In genomic region chr13:71960846-71961735, GRCm38 (mm10) we compare ENCODE assay signal across 11 mouse cellular contexts. TPM values are rescaled to one million over a fixed set of nuclear protein-coding genes. Genes with fewer than 3 reads are reported as not detected.
DNase-seq lines count a peak whose midpoint lies in the region; ATAC-seq and TF ChIP-seq lines count a peak whose summit lies in the region.
"Had no signal": no experiment of that assay in that cellular context is flagged by ENCODE, and none has a peak within 500 bp of the region (broad histone marks: within the 10 kb centered on the region; RNA-seq: fewer than 3 reads in every experiment).

No protein-coding gene starts in this region.

- no peak for ATAC-seq in liver, postnatal 0 days
- ATAC-seq in hindbrain, embryonic 15.5 days (ENCODE audit: low FRiP score, low read depth) = no peak
- ATAC-seq in neural tube, embryonic 14.5 days (ENCODE audit: low read depth) = no peak

- no peak for TF ChIP-seq CTCF in liver, adult 2 months (IDR thresholded peaks at IDR 0.05; ENCODE audit: low read depth, low read length)
- TF ChIP-seq CTCF in liver, postnatal 0 days (IDR thresholded peaks at IDR 0.05; ENCODE audit: low read depth) = no peak

- no peaks in the 10 kb centered on the region for H3K79me2 ChIP-seq in liver, adult 2 months (ENCODE audit: control insufficient read depth, insufficient read depth, low read length)

- no peak overlapping the region for H3K9ac ChIP-seq in liver, adult 2 months (ENCODE audit: low read depth, low read length)
- H3K9ac ChIP-seq in liver, postnatal 0 days (replicated peaks) = no peak overlapping the region
- peak overlapping the region; percentile 44; the same call in 1 of the 2 replicates for H3K9ac ChIP-seq in hindbrain, embryonic 15.5 days
- H3K9ac ChIP-seq in neural tube, embryonic 14.5 days (replicated peaks; ENCODE audit: low read depth, low read length) = 0 out of 2 replicates have a peak overlapping the region, but pooled peaks have one; percentile 3
- H3K9ac ChIP-seq: stomach, embryonic 15.5 days had no signal

- DNase-seq in embryo, embryonic 10 days (ENCODE audit: low spot score) = peak; percentile 24
- no peak for DNase-seq in embryo, embryonic 9.5 days (ENCODE audit: extremely low spot score)
- peak; percentile 66 for DNase-seq in liver, adult 2 months (ENCODE audit: extremely low read depth, low read depth, low spot score)
- DNase-seq in liver, postnatal 0 days = no peak
- DNase-seq in right cerebral cortex, postnatal 25 days = no peak
- no peak for DNase-seq in Muller cell, postnatal 12 days (ENCODE audit: inconsistent ontology term)

- peaks cover 38% of the 10 kb centered on the region for H3K27me3 ChIP-seq in liver, adult 2 months (ENCODE audit: control insufficient read depth, insufficient read depth, low read length)
- H3K27me3 ChIP-seq in liver, postnatal 0 days (ENCODE audit: insufficient read depth, low read length) = peaks cover 98% of the 10 kb centered on the region
- peaks cover 35% of the 10 kb centered on the region for H3K27me3 ChIP-seq in hindbrain, embryonic 15.5 days
- H3K27me3 ChIP-seq in neural tube, embryonic 14.5 days (ENCODE audit: control insufficient read depth, insufficient read depth, low read length) = peaks cover 57% of the 10 kb centered on the region

- TF ChIP-seq POLR2A in liver, adult 2 months (IDR thresholded peaks at IDR 0.05; ENCODE audit: extremely low read depth, insufficient read depth, low read length) = no peak

- no peak overlapping the region for H3K27ac ChIP-seq in liver, adult 2 months (replicated peaks; ENCODE audit: insufficient read depth, low read depth, low read length)
- H3K27ac ChIP-seq in liver, postnatal 0 days (ENCODE audit: low read depth) = no peak overlapping the region
- no peak overlapping the region for H3K27ac ChIP-seq in hindbrain, embryonic 15.5 days (replicated peaks)
- H3K27ac ChIP-seq in neural tube, embryonic 14.5 days (ENCODE audit: low read depth, low read length) = no peak overlapping the region
- H3K27ac ChIP-seq: layer of hippocampus, adult 2 months; macrophage; stomach, embryonic 15.5 days had no signal

- no peaks in the 10 kb centered on the region for H3K36me3 ChIP-seq in liver, adult 2 months (ENCODE audit: control insufficient read depth, insufficient read depth, low read length)
- H3K36me3 ChIP-seq in liver, postnatal 0 days (replicated peaks; ENCODE audit: insufficient read depth, low read length) = no peaks in the 10 kb centered on the region
- no peaks in the 10 kb centered on the region for H3K36me3 ChIP-seq in hindbrain, embryonic 15.5 days
- no peaks in the 10 kb centered on the region for H3K36me3 ChIP-seq in neural tube, embryonic 14.5 days (ENCODE audit: control insufficient read depth, insufficient read depth, low read length)
- H3K36me3 ChIP-seq: stomach, embryonic 15.5 days had no signal

- H3K4me3 ChIP-seq in liver, adult 2 months (ENCODE audit: insufficient read depth, low read depth, low read length) = no peak overlapping the region
- H3K4me3 ChIP-seq in liver, postnatal 0 days (ENCODE audit: low read depth, low read length) = no peak overlapping the region
- H3K4me3 ChIP-seq in hindbrain, embryonic 15.5 days = peak overlapping the region; percentile 46
- peak overlapping the region; percentile 39 for H3K4me3 ChIP-seq in neural tube, embryonic 14.5 days (ENCODE audit: low read depth, low read length)
- H3K4me3 ChIP-seq: layer of hippocampus, adult 2 months; stomach, embryonic 15.5 days had no signal

- WGBS in liver, adult 2 months = 5% methylated on average over 9 of the region's 9 CpGs
- WGBS in liver, postnatal 0 days (ENCODE audit: insufficient replicate concordance) = 4% methylated on average over 9 of the region's 9 CpGs
- WGBS in hindbrain, embryonic 15.5 days = 17% methylated on average over 9 of the region's 9 CpGs
- WGBS in neural tube, embryonic 14.5 days = 9% methylated on average over 9 of the region's 9 CpGs

- peaks cover 2% of the 10 kb centered on the region; the same call in 1 of the 2 replicates for H3K4me1 ChIP-seq in liver, adult 2 months (ENCODE audit: control insufficient read depth, insufficient read depth, low read length)
- no peaks in the 10 kb centered on the region for H3K4me1 ChIP-seq in liver, postnatal 0 days (ENCODE audit: insufficient read depth)
- peaks cover 32% of the 10 kb centered on the region for H3K4me1 ChIP-seq in hindbrain, embryonic 15.5 days (replicated peaks)
- peaks cover 21% of the 10 kb centered on the region for H3K4me1 ChIP-seq in neural tube, embryonic 14.5 days (ENCODE audit: control insufficient read depth, insufficient read depth, low read length)

- no peak for TF ChIP-seq EP300 in liver, postnatal 0 days (IDR thresholded peaks at IDR 0.05; ENCODE audit: low read depth)

- no peak overlapping the region for H3K4me2 ChIP-seq in liver, postnatal 0 days (ENCODE audit: low read depth, low read length)
- H3K4me2 ChIP-seq in hindbrain, embryonic 15.5 days = peak overlapping the region; percentile 62
- H3K4me2 ChIP-seq in neural tube, embryonic 14.5 days (ENCODE audit: low read depth, low read length) = peak overlapping the region; percentile 44; the same call in 1 of the 2 replicates
- H3K4me2 ChIP-seq: stomach, embryonic 15.5 days had no signal

- H3K9me3 ChIP-seq in liver, postnatal 0 days (ENCODE audit: low read length) = no peaks in the 10 kb centered on the region
- no peaks in the 10 kb centered on the region for H3K9me3 ChIP-seq in hindbrain, embryonic 15.5 days
- no peaks in the 10 kb centered on the region for H3K9me3 ChIP-seq in neural tube, embryonic 14.5 days (ENCODE audit: control insufficient read depth, low read length)
- H3K9me3 ChIP-seq: stomach, embryonic 15.5 days had no signal

RNA-seq across cellular contexts. Expression of gene Irx1, which starts 2.4 kb away (rescaled TPM):
- 0.18 and 0.40 TPM in 2 replicates for total RNA-seq in liver, adult 2 months (2014; rRNA removed)
- polyA plus RNA-seq in liver, adult 2 months (2012; rRNA removed) = 0.29 and 0.47 TPM in 2 replicates
- polyA plus RNA-seq in liver, postnatal 0 days (2015; fragmentation: Nextera tagmentation; extraction: Ambion mirVana) = not detected in 2 replicates
- 8.5 and 8.7 TPM in 2 replicates for polyA plus RNA-seq in hindbrain, embryonic 15.5 days (2015; fragmentation: Nextera tagmentation; extraction: Ambion mirVana)
- polyA plus RNA-seq in neural tube, embryonic 14.5 days (2014; fragmentation: Nextera tagmentation; extraction: Ambion mirVana) = 1.3 and 2.0 TPM in 2 replicates
- polyA plus RNA-seq: macrophage had no signal

Comparison
In these comparisons a context has a peak if more than half of its experiments do, and no peak if none do; other contexts are left out.
1. DNase-seq: peak in embryo, embryonic 10 days (single experiment) and liver, adult 2 months (single experiment); none in embryo, embryonic 9.5 days (single experiment), liver, postnatal 0 days (single experiment), right cerebral cortex, postnatal 25 days (single experiment) and Muller cell, postnatal 12 days (single experiment).
2. H3K4me3 ChIP-seq: peak in hindbrain, embryonic 15.5 days (single experiment) and neural tube, embryonic 14.5 days (single experiment); none in liver, adult 2 months (single experiment) and liver, postnatal 0 days (single experiment).
3. H3K9ac ChIP-seq: peak in hindbrain, embryonic 15.5 days (single experiment) and neural tube, embryonic 14.5 days (single experiment); none in liver, adult 2 months (single experiment) and liver, postnatal 0 days (single experiment).